ENCODE assay signal across 11 mouse cellular contexts in the genomic region with DNA sequence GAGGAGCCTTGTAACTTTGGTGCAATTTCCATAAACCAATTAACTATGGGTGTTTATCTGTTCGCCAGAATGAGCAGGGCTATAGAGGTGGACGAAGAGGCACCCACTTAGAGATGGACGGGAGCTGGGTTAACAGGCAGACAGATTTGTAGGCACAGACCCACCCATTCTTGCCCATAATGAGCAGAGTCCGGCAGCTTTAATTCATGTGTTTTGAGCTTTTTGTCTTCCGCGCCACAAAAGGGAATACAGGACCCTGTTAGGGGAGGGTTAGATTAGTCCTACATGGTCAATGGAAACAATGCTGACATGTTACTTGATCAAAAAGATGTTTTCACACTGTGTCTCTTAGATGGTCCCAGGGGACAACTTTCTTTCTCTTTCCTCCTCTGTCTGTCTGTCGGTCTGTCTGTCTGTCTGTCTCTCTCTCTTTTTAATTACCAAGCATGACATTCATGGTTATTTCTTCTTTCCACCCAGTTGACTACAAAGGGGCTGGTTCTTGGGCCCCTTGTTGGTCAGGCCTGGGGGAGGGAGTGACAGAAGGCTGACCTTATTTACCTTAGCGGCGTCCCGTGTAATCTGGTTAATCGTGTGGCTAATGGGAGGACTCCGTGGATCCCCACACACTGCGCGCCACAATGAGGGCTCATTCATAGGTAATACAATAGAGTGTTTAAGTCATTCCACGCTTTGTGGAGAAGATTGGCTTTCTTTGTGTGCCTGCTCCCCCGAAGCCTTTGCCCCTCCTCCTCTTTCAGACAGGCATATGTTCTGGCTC.
DNase-seq lines count a peak whose midpoint lies in the region; ATAC-seq and TF ChIP-seq lines count a peak whose summit lies in the region.
"Had no signal": no experiment of that assay in that cellular context is flagged by ENCODE, and none has a peak within 500 bp of the region (broad histone marks: within the 10 kb centered on the region; RNA-seq: fewer than 3 reads in every experiment).

No protein-coding gene starts in this region.

- H3K9ac ChIP-seq in kidney, embryonic 14.5 days (ENCODE audit: low read depth, low read length): no peak overlapping the region
- H3K9ac ChIP-seq in forebrain, embryonic 12.5 days: no peak overlapping the region
- H3K9ac ChIP-seq in neural tube, embryonic 15.5 days (replicated peaks): no peak overlapping the region
- H3K9ac ChIP-seq in stomach, postnatal 0 days (ENCODE audit: low read length): no peak overlapping the region
- H3K9ac ChIP-seq in intestine, embryonic 15.5 days: no peak overlapping the region

- 54% methylated on average over 16 of the region's 16 CpGs for WGBS in kidney, embryonic 14.5 days
- 7% methylated on average over 16 of the region's 16 CpGs for WGBS in forebrain, embryonic 12.5 days
- 11% methylated on average over 16 of the region's 16 CpGs for WGBS in neural tube, embryonic 15.5 days
- WGBS in stomach, postnatal 0 days: 63% methylated on average over 16 of the region's 16 CpGs
- 70% methylated on average over 16 of the region's 16 CpGs for WGBS in intestine, embryonic 15.5 days

- ATAC-seq in kidney, embryonic 14.5 days (ENCODE audit: low FRiP score, low TSS enrichment): 0 out of 2 replicates have a peak, but pooled peaks have one; percentile 35
- ATAC-seq in forebrain, embryonic 12.5 days (ENCODE audit: low FRiP score): peak; percentile 86
- ATAC-seq in neural tube, embryonic 15.5 days (ENCODE audit: low FRiP score): peak; percentile 31; the same call in 1 of the 2 replicates
- ATAC-seq in stomach, postnatal 0 days (ENCODE audit: low FRiP score, low TSS enrichment): no peak
- ATAC-seq in intestine, embryonic 15.5 days: no peak

- no peaks in the 10 kb centered on the region for H3K27me3 ChIP-seq in kidney, embryonic 14.5 days (ENCODE audit: control insufficient read depth, insufficient read depth, low read length)
- H3K27me3 ChIP-seq in forebrain, embryonic 12.5 days: peaks cover 37% of the 10 kb centered on the region
- H3K27me3 ChIP-seq in neural tube, embryonic 15.5 days (replicated peaks): peaks cover 7% of the 10 kb centered on the region; the same call in 1 of the 2 replicates
- H3K27me3 ChIP-seq in stomach, postnatal 0 days (ENCODE audit: control insufficient read depth, insufficient read depth, low read length): no peaks in the 10 kb centered on the region
- H3K27me3 ChIP-seq in intestine, embryonic 15.5 days (replicated peaks): no peaks in the 10 kb centered on the region

- peak overlapping the region; percentile 21 for H3K4me2 ChIP-seq in kidney, embryonic 14.5 days (replicated peaks; ENCODE audit: low read depth, low read length)
- H3K4me2 ChIP-seq in forebrain, embryonic 12.5 days: peak overlapping the region; percentile 51
- peak overlapping the region; percentile 42 for H3K4me2 ChIP-seq in neural tube, embryonic 15.5 days
- no peak overlapping the region for H3K4me2 ChIP-seq in stomach, postnatal 0 days (replicated peaks; ENCODE audit: low read depth)
- no peak overlapping the region for H3K4me2 ChIP-seq in intestine, embryonic 15.5 days (replicated peaks)

- H3K36me3 ChIP-seq in kidney, embryonic 14.5 days (ENCODE audit: control insufficient read depth, insufficient read depth, low read length): no peaks in the 10 kb centered on the region
- no peaks in the 10 kb centered on the region for H3K36me3 ChIP-seq in forebrain, embryonic 12.5 days (replicated peaks)
- no peaks in the 10 kb centered on the region for H3K36me3 ChIP-seq in neural tube, embryonic 15.5 days
- no peaks in the 10 kb centered on the region for H3K36me3 ChIP-seq in stomach, postnatal 0 days (ENCODE audit: control insufficient read depth, insufficient read depth, low read length)
- no peaks in the 10 kb centered on the region for H3K36me3 ChIP-seq in intestine, embryonic 15.5 days

- no peak overlapping the region for H3K4me3 ChIP-seq in kidney, embryonic 14.5 days (ENCODE audit: low read length)
- 0 out of 2 replicates have a peak overlapping the region, but pooled peaks have one; percentile 9 for H3K4me3 ChIP-seq in forebrain, embryonic 12.5 days (replicated peaks)
- H3K4me3 ChIP-seq in neural tube, embryonic 15.5 days (replicated peaks): 0 out of 2 replicates have a peak overlapping the region, but pooled peaks have one; percentile 1
- H3K4me3 ChIP-seq in stomach, postnatal 0 days (ENCODE audit: low read depth, low read length): no peak overlapping the region
- H3K4me3 ChIP-seq in intestine, embryonic 15.5 days (replicated peaks): no peak overlapping the region

- TF ChIP-seq CTCF in stomach, postnatal 0 days (IDR thresholded peaks at IDR 0.05; ENCODE audit: low read depth): no peak

- no peak overlapping the region for H3K27ac ChIP-seq in kidney, embryonic 14.5 days (ENCODE audit: low read depth, low read length)
- H3K27ac ChIP-seq in forebrain, embryonic 12.5 days: peak overlapping the region; percentile 16; the same call in 1 of the 2 replicates
- no peak overlapping the region for H3K27ac ChIP-seq in neural tube, embryonic 15.5 days (replicated peaks)
- no peak overlapping the region for H3K27ac ChIP-seq in stomach, postnatal 0 days (replicated peaks)
- H3K27ac ChIP-seq in intestine, embryonic 15.5 days: no peak overlapping the region

- H3K4me1 ChIP-seq in kidney, embryonic 14.5 days (ENCODE audit: control insufficient read depth, insufficient read depth, low read length): no peaks in the 10 kb centered on the region
- H3K4me1 ChIP-seq in forebrain, embryonic 12.5 days: peaks cover 18% of the 10 kb centered on the region
- peaks cover 5% of the 10 kb centered on the region for H3K4me1 ChIP-seq in neural tube, embryonic 15.5 days
- H3K4me1 ChIP-seq in stomach, postnatal 0 days (replicated peaks; ENCODE audit: control insufficient read depth, insufficient read depth): no peaks in the 10 kb centered on the region
- no peaks in the 10 kb centered on the region for H3K4me1 ChIP-seq in intestine, embryonic 15.5 days (replicated peaks)

- no peak for TF ChIP-seq EP300 in stomach, postnatal 0 days (optimal IDR thresholded peaks at IDR 0.05)

- no peak for DNase-seq in kidney, postnatal 10 days
- DNase-seq in mesoderm, embryonic 11.5 days (ENCODE audit: low read depth, low spot score): peak; percentile 86
- no peak for DNase-seq in stomach, postnatal 0 days (ENCODE audit: low spot score)
- no peak for DNase-seq in adrenal gland, adult 8-10 months
- DNase-seq: adrenal gland, postnatal 10 days; cerebellum, adult 11-12 months; kidney, adult 11 months had no signal

- no peaks in the 10 kb centered on the region for H3K9me3 ChIP-seq in kidney, embryonic 14.5 days (ENCODE audit: control insufficient read depth, low read length)
- H3K9me3 ChIP-seq in forebrain, embryonic 12.5 days: no peaks in the 10 kb centered on the region
- no peaks in the 10 kb centered on the region for H3K9me3 ChIP-seq in neural tube, embryonic 15.5 days (replicated peaks)
- H3K9me3 ChIP-seq in stomach, postnatal 0 days (ENCODE audit: control insufficient read depth, low read length): no peaks in the 10 kb centered on the region
- no peaks in the 10 kb centered on the region for H3K9me3 ChIP-seq in intestine, embryonic 15.5 days

Comparison
In these comparisons a context has a peak if more than half of its experiments do, and no peak if none do; other contexts are left out.
1. ATAC-seq: peak in kidney, embryonic 14.5 days (single experiment), forebrain, embryonic 12.5 days (single experiment) and neural tube, embryonic 15.5 days (single experiment); none in stomach, postnatal 0 days (single experiment) and intestine, embryonic 15.5 days (single experiment).
2. H3K4me2 ChIP-seq: peak in kidney, embryonic 14.5 days (single experiment), forebrain, embryonic 12.5 days (single experiment) and neural tube, embryonic 15.5 days (single experiment); none in stomach, postnatal 0 days (single experiment) and intestine, embryonic 15.5 days (single experiment).
3. H3K4me3 ChIP-seq: peak in forebrain, embryonic 12.5 days (single experiment) and neural tube, embryonic 15.5 days (single experiment); none in kidney, embryonic 14.5 days (single experiment), stomach, postnatal 0 days (single experiment) and intestine, embryonic 15.5 days (single experiment).